Mouse (Mus musculus) midbrain, postnatal 0 days (tissue): ENCODE data around the gene Chrm1. TPM values are rescaled to one million over a fixed set of nuclear protein-coding genes. Genes with fewer than 3 reads are reported as not detected.

Experiments used
- ATAC-seq: fragments of 200-750 bp; cut with Nextera tagmentation; 2 replicates; pipeline ENCODE4 v1.8.0; 2017; ENCODE audit warnings: moderate number of reproducible peaks, mild to moderate bottlenecking, moderate TSS enrichment, moderate library complexity; ENCODE audit not compliant: low FRiP score
- DNase-seq: peaks from one replicate; pipeline ENCODE4 v3.0.0-alpha.2; 2015; ENCODE audit warnings: low spot score
- H3K27ac ChIP-seq: fragments of 300-500 bp; sonication (generic); 2 replicates; pipeline ENCODE4 v1.5.1; 2014; ENCODE audit warnings: low read depth, mild to moderate bottlenecking, low read length, mixed read lengths
- H3K27me3 ChIP-seq: fragments of 300-500 bp; sonication (generic); 2 replicates; pipeline ENCODE4 v1.6.1; 2014; ENCODE audit warnings: low read length, control low read depth, mixed read lengths; ENCODE audit not compliant: insufficient read depth
- H3K36me3 ChIP-seq: fragments of 300-500 bp; sonication (generic); 2 replicates; pipeline ENCODE4 v1.6.1; 2014; ENCODE audit warnings: low read length, control low read depth, mixed read lengths; ENCODE audit not compliant: insufficient read depth
- H3K4me1 ChIP-seq: fragments of 300-500 bp; sonication (generic); 2 replicates; pipeline ENCODE4 v1.6.1; 2014; ENCODE audit warnings: mild to moderate bottlenecking, control low read depth, antibody characterized with exemption, low read length, mixed read lengths; ENCODE audit not compliant: insufficient read depth
- H3K4me2 ChIP-seq: fragments of 300-500 bp; sonication (generic); 2 replicates; pipeline ENCODE4 v1.6.1; 2014; ENCODE audit warnings: low read depth, mild to moderate bottlenecking, low read length, mixed read lengths; ENCODE audit not compliant: poor library complexity, severe bottlenecking
- H3K4me3 ChIP-seq: fragments of 300-500 bp; sonication (generic); 2 replicates; pipeline ENCODE4 v1.5.1; 2014; ENCODE audit warnings: low read depth, mild to moderate bottlenecking, low read length, moderate library complexity
- H3K9ac ChIP-seq: fragments of 300-500 bp; sonication (generic); replicated peaks from 2 replicates; pipeline ENCODE4 v1.6.1; 2014; ENCODE audit warnings: mild to moderate bottlenecking, low read length, moderate library complexity, mixed read lengths; ENCODE audit not compliant: poor library complexity, severe bottlenecking
- H3K9me3 ChIP-seq: fragments of 300-500 bp; sonication (generic); 2 replicates; pipeline ENCODE4 v1.6.1; 2016; ENCODE audit warnings: low read length, control low read depth
- CTCF ChIP-seq: IDR thresholded peaks from 2 replicates; pipeline ENCODE4 v1.5.1; 2016; ENCODE audit warnings: antibody characterized with exemption, mild to moderate bottlenecking
- WGBS: fragments of 180-500 bp; shearing (Covaris S2); extraction: QIAGEN DNeasy Blood & Tissue Kit; methylation state at CpG from one replicate; pipeline ENCODE4 v1.1.7; 2014; 5-methylcytosine and 5-hydroxymethylcytosine counted together
- polyA plus RNA-seq: library from polyadenylated mRNA; unstranded; fragments of >200 nt; fragmentation: Nextera tagmentation; extraction: Ambion mirVana; gene quantifications from 2 replicates; pipeline ENCODE4 v1.2.1, GENCODE M21; 2015
- total RNA-seq: library from RNA; depleted of rRNA; stranded (reverse); fragments of >200 nt; gene quantifications from 2 replicates; pipeline ENCODE4 v1.2.3, GENCODE M21; 2014

Gene Chrm1
- total and polyA plus RNA-seq, 2 experiments from 2014 or later: 1.0 to 1.9 TPM

- no peaks in the 10 kb centered on the region for H3K27me3 ChIP-seq
- no peak overlapping the region for H3K4me3 ChIP-seq
- H3K4me2 ChIP-seq: no peak overlapping the region
- H3K4me1 ChIP-seq: no peaks in the 10 kb centered on the region
- 0 out of 2 replicates have a peak, but pooled peaks have one; percentile 14 for ATAC-seq
- 0 out of 2 replicates have a peak overlapping the region, but pooled peaks have one; percentile 39 for H3K27ac ChIP-seq
- DNase-seq: no peak
- WGBS: 22% methylated on average over 9 of the region's 9 CpGs
- no peaks in the 10 kb centered on the region for H3K36me3 ChIP-seq
- peak; percentile 50 for TF ChIP-seq CTCF
- no peaks in the 10 kb centered on the region for H3K9me3 ChIP-seq
- H3K9ac ChIP-seq: no peak overlapping the region
Measured at GRCm38 (mm10) chr19:8691871-8692539, 28.4 kb downstream of the Chrm1 start.

GRCm38 (mm10) chr19:8692740-8693139, 29.2 kb downstream of the Chrm1 start:
- no peaks in the 10 kb centered on the region for H3K27me3 ChIP-seq
- no peak for TF ChIP-seq CTCF
- DNase-seq (no peak), ATAC-seq (no peak)
- H3K4me3 ChIP-seq: no peak overlapping the region
- H3K9ac ChIP-seq: no peak overlapping the region
- no peaks in the 10 kb centered on the region for H3K9me3 ChIP-seq
- no peaks in the 10 kb centered on the region for H3K36me3 ChIP-seq
- WGBS: 66% methylated on average over 5 of the region's 5 CpGs
- H3K4me2 ChIP-seq: no peak overlapping the region
- H3K27ac ChIP-seq: peak overlapping the region; percentile 3; the same call in 1 of the 2 replicates
- no peaks in the 10 kb centered on the region for H3K4me1 ChIP-seq

GRCm38 (mm10) chr19:8695330-8695729, 31.7 kb downstream of the Chrm1 start:
- H3K4me3 ChIP-seq: no peak overlapping the region
- no peak overlapping the region for H3K27ac ChIP-seq
- H3K36me3 ChIP-seq: no peaks in the 10 kb centered on the region
- no peaks in the 10 kb centered on the region for H3K27me3 ChIP-seq
- H3K9ac ChIP-seq: no peak overlapping the region
- no peaks in the 10 kb centered on the region for H3K4me1 ChIP-seq
- peak; percentile 31 for TF ChIP-seq CTCF
- DNase-seq (no peak), ATAC-seq (no peak; the same call in 1 of the 2 replicates)
- H3K4me2 ChIP-seq: no peak overlapping the region
- no peaks in the 10 kb centered on the region for H3K9me3 ChIP-seq
- WGBS: 51% methylated on average over 5 of the region's 6 CpGs

- no peak for ATAC-seq
- Histone ChIP-seq H3K4me1 (no peaks in the 10 kb centered on the region), H3K27me3 (no peaks in the 10 kb centered on the region), H3K9me3 (no peaks in the 10 kb centered on the region), H3K9ac (no peak overlapping the region), H3K36me3 (no peaks in the 10 kb centered on the region), H3K4me2 (no peak overlapping the region), H3K4me3 (no peak overlapping the region), H3K27ac (no peak overlapping the region)
- TF ChIP-seq CTCF: no peak; the same call in 1 of the 2 replicates
- DNase-seq: no peak
- 83% methylated on average over 9 of the region's 9 CpGs for WGBS
Measured at GRCm38 (mm10) chr19:8699652-8700051, 36.1 kb downstream of the Chrm1 start.

GRCm38 (mm10) chr19:8702458-8702857, 38.9 kb downstream of the Chrm1 start:
- H3K4me1 ChIP-seq: no peaks in the 10 kb centered on the region
- no peaks in the 10 kb centered on the region for H3K9me3 ChIP-seq
- no peaks in the 10 kb centered on the region for H3K27me3 ChIP-seq
- DNase-seq: no peak
- peaks cover 7% of the 10 kb centered on the region for H3K36me3 ChIP-seq
- H3K27ac ChIP-seq: no peak overlapping the region
- no peak overlapping the region for H3K9ac ChIP-seq
- 49% methylated on average over 3 of the region's 3 CpGs for WGBS
- no peak overlapping the region for H3K4me3 ChIP-seq
- H3K4me2 ChIP-seq: no peak overlapping the region
- TF ChIP-seq CTCF: no peak
- ATAC-seq: no peak

GRCm38 (mm10) chr19:8703571-8703970, 40.0 kb downstream of the Chrm1 start:
- TF ChIP-seq CTCF: no peak
- Histone ChIP-seq H3K9ac (no peak overlapping the region), H3K9me3 (no peaks in the 10 kb centered on the region), H3K4me3 (no peak overlapping the region), H3K4me2 (no peak overlapping the region), H3K27ac (no peak overlapping the region), H3K4me1 (no peaks in the 10 kb centered on the region), H3K27me3 (no peaks in the 10 kb centered on the region), H3K36me3 (peaks cover 18% of the 10 kb centered on the region)
- DNase-seq (no peak), ATAC-seq (no peak)
- WGBS: 47% methylated on average over 4 of the region's 4 CpGs
